Mouse (Mus musculus) megakaryocyte, embryonic 14.5 days (primary cell): ENCODE measurements at regions not wholly inside any gene's neighbourhood (a gene's known extent, or its start where the extent isn't known, plus 50 kb on each side); places are given as distances from the start of the nearest gene placed in this dataset.

Experiments
- FLI1 ChIP-seq: IDR thresholded peaks from 2 replicates; pipeline ENCODE4 v1.6.1; 2012; ENCODE audit warnings: low read length, inconsistent platforms, mixed read lengths
- GATA1 ChIP-seq: IDR thresholded peaks from 3 replicates; pipeline ENCODE4 v1.6.1; 2012; ENCODE audit warnings: mixed read lengths, low read length, inconsistent platforms, borderline replicate concordance

GRCm38 (mm10) chr13:52067048-52067447 lies 220.6 kb downstream of the Gadd45g start:
- TF ChIP-seq GATA1 (no peak), FLI1 (no peak)
